Mouse (Mus musculus): Measurements from ENCODE around the gene Qrich1. TPM values are rescaled to one million over a fixed set of nuclear protein-coding genes. Genes with fewer than 3 reads are reported as not detected.

Gene Qrich1
- polyA plus RNA-seq, 1 experiment from 2014 or later, result 119 TPM

- no peaks in the 10 kb centered on the region for H3K27me3 ChIP-seq (ENCODE audit: control insufficient read depth, insufficient read depth, low read length)
- peak; percentile 97 for DNase-seq (ENCODE audit: low spot score)
- peaks cover 42% of the 10 kb centered on the region for H3K36me3 ChIP-seq (replicated peaks; ENCODE audit: control insufficient read depth, insufficient read depth)
- peak within 1 kb of the TSS; percentile 98 for H3K27ac ChIP-seq
- H3K4me2 ChIP-seq (replicated peaks), result peak within 1 kb of the TSS; percentile 93
- H3K9ac ChIP-seq, result peak within 1 kb of the TSS; percentile 90
- ATAC-seq (ENCODE audit: low FRiP score), result peak; percentile 96
- under 1% methylated on average over 69 of the region's 69 CpGs for WGBS
- H3K4me3 ChIP-seq (replicated peaks; ENCODE audit: low read length), result peak within 1 kb of the TSS; percentile 95
- H3K9me3 ChIP-seq (ENCODE audit: control insufficient read depth, low read length), result no peaks in the 10 kb centered on the region
- H3K4me1 ChIP-seq (replicated peaks; ENCODE audit: control insufficient read depth, insufficient read depth, low read length), result peaks cover 22% of the 10 kb centered on the region
Observed at GRCm38 (mm10) chr9:108490559-108491285, 25.9 kb upstream of the Qrich1 start, which contains the start of gene Usp19. TSS of gene Usp19 (plus strand) at chr9:108490602.

DNA sequence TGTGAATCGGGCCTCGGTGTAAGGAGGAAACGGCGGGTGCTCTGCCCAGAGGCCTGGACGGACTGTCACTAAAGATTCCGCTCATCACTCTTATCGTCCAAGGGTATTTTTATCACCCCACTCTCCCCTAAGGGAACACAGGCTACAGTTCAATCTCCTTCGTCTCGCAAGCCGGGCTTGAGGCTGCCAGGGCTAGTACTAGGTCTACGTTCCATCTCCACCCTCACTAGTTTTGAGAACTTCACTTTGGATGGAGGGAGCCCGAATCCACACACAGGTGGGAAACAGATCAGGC lies 25.4 kb upstream of the Qrich1 start:
- Histone ChIP-seq H3K4me3 (replicated peaks; ENCODE audit: low read length) (peak overlapping the region; percentile 95), H3K36me3 (replicated peaks; ENCODE audit: control insufficient read depth, insufficient read depth) (peaks cover 44% of the 10 kb centered on the region), H3K4me2 (replicated peaks) (peak overlapping the region; percentile 93), H3K4me1 (replicated peaks; ENCODE audit: control insufficient read depth, insufficient read depth, low read length) (peaks cover 22% of the 10 kb centered on the region), H3K27ac (peak overlapping the region; percentile 98), H3K9me3 (ENCODE audit: control insufficient read depth, low read length) (no peaks in the 10 kb centered on the region), H3K9ac (peak overlapping the region; percentile 90), H3K27me3 (ENCODE audit: control insufficient read depth, insufficient read depth, low read length) (no peaks in the 10 kb centered on the region)
- 13% methylated on average over 12 of the region's 12 CpGs for WGBS
- ATAC-seq (ENCODE audit: low FRiP score) (no peak), DNase-seq (ENCODE audit: low spot score) (no peak)

DNA sequence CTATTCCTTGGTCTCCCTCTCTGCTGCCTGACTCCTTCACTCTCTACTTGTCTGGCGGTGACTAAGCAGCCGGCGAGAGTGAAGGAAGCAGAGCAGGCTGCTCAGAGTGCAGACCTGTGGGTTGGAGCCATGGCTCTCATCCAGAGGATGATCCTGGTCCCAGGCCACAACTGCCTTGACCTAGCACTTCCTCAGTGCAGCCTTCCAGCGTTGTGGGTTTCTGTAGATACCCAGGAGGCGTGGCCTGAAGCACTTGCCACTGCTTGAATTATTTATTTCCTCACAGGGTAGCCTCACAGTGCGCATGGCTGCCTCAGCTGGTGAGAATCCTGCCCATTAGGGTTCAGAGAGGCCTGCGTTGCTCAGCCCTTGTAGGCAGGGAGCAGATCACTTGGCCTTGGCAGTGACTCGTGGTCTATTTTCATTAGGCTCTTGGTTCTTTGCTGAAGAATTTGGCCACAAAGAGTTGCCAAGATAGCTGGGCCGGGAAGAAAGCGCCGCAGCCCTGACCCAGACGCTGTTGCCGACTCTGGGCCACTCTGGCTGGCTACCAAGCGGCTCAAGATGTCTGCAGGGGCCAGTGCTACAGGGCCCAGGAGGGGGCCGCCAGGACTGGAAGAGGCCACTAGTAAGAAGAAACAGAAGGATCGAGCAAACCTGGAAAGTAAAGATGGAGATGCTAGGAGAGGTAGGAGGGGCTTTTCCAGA lies 24.4 kb upstream of the Qrich1 start:
- Histone ChIP-seq H3K4me1 (replicated peaks; ENCODE audit: control insufficient read depth, insufficient read depth, low read length) (peaks cover 22% of the 10 kb centered on the region), H3K4me3 (replicated peaks; ENCODE audit: low read length) (peak overlapping the region; percentile 95), H3K27me3 (ENCODE audit: control insufficient read depth, insufficient read depth, low read length) (no peaks in the 10 kb centered on the region), H3K4me2 (replicated peaks) (peak overlapping the region; percentile 93), H3K27ac (no peak overlapping the region), H3K36me3 (replicated peaks; ENCODE audit: control insufficient read depth, insufficient read depth) (peaks cover 54% of the 10 kb centered on the region), H3K9ac (0 out of 2 replicates have a peak overlapping the region, but pooled peaks have one; percentile 90), H3K9me3 (ENCODE audit: control insufficient read depth, low read length) (no peaks in the 10 kb centered on the region)
- 86% methylated on average over 16 of the region's 16 CpGs for WGBS
- ATAC-seq (ENCODE audit: low FRiP score) (no peak), DNase-seq (ENCODE audit: low spot score) (no peak)

DNA sequence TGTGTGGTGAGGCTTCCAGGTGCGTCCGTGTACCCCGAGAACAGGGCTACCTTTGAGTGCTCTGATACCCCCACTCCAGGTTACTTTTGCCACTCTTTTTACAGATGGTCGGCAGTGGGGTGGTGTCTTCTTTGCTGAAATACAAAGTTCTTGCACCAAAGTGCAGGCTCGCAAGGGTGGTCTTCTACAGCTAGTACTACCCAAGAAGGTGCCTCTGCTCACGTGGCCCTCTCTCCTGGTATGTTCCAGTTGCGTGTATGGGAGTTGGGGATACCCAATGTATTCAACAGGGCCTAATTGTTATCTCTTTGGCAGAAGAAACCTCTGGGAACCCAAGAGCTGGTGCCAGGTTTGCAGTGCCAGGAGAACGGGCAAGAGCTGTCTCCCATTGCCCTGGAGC lies 23.4 kb upstream of the Qrich1 start:
- Histone ChIP-seq H3K9ac (no peak overlapping the region), H3K4me1 (replicated peaks; ENCODE audit: control insufficient read depth, insufficient read depth, low read length) (peaks cover 22% of the 10 kb centered on the region), H3K36me3 (replicated peaks; ENCODE audit: control insufficient read depth, insufficient read depth) (peaks cover 64% of the 10 kb centered on the region), H3K9me3 (ENCODE audit: control insufficient read depth, low read length) (no peaks in the 10 kb centered on the region), H3K4me3 (replicated peaks; ENCODE audit: low read length) (no peak overlapping the region), H3K27me3 (ENCODE audit: control insufficient read depth, insufficient read depth, low read length) (no peaks in the 10 kb centered on the region), H3K27ac (no peak overlapping the region), H3K4me2 (replicated peaks) (no peak overlapping the region)
- ATAC-seq (ENCODE audit: low FRiP score), result no peak
- WGBS, result 97% methylated on average over 8 of the region's 8 CpGs
- DNase-seq (ENCODE audit: low spot score), result no peak

GRCm38 (mm10) chr9:108494146-108494825 lies 22.3 kb upstream of the Qrich1 start:
- Histone ChIP-seq H3K27me3 (ENCODE audit: control insufficient read depth, insufficient read depth, low read length) (no peaks in the 10 kb centered on the region), H3K36me3 (replicated peaks; ENCODE audit: control insufficient read depth, insufficient read depth) (peaks cover 75% of the 10 kb centered on the region), H3K27ac (no peak overlapping the region), H3K4me3 (replicated peaks; ENCODE audit: low read length) (no peak overlapping the region), H3K4me2 (replicated peaks) (no peak overlapping the region), H3K9me3 (ENCODE audit: control insufficient read depth, low read length) (no peaks in the 10 kb centered on the region), H3K4me1 (replicated peaks; ENCODE audit: control insufficient read depth, insufficient read depth, low read length) (peaks cover 22% of the 10 kb centered on the region), H3K9ac (no peak overlapping the region)
- WGBS, result 96% methylated on average over 19 of the region's 19 CpGs
- ATAC-seq (ENCODE audit: low FRiP score) (no peak), DNase-seq (ENCODE audit: low spot score) (no peak)

- Histone ChIP-seq H3K27me3 (ENCODE audit: control insufficient read depth, insufficient read depth, low read length) (no peaks in the 10 kb centered on the region), H3K9me3 (ENCODE audit: control insufficient read depth, low read length) (no peaks in the 10 kb centered on the region), H3K4me3 (replicated peaks; ENCODE audit: low read length) (no peak overlapping the region), H3K4me1 (replicated peaks; ENCODE audit: control insufficient read depth, insufficient read depth, low read length) (peaks cover 19% of the 10 kb centered on the region), H3K36me3 (replicated peaks; ENCODE audit: control insufficient read depth, insufficient read depth) (peaks cover 81% of the 10 kb centered on the region), H3K9ac (no peak overlapping the region), H3K4me2 (replicated peaks) (no peak overlapping the region), H3K27ac (no peak overlapping the region)
- DNase-seq (ENCODE audit: low spot score) (no peak), ATAC-seq (ENCODE audit: low FRiP score) (no peak)
- 89% methylated on average over 10 of the region's 10 CpGs for WGBS
Observed at GRCm38 (mm10) chr9:108494905-108495304, 21.7 kb upstream of the Qrich1 start.

- 95% methylated on average over 7 of the region's 7 CpGs for WGBS
- ATAC-seq (ENCODE audit: low FRiP score), result no peak
- H3K9me3 ChIP-seq (ENCODE audit: control insufficient read depth, low read length), result no peaks in the 10 kb centered on the region
Observed at GRCm38 (mm10) chr9:108499231-108499630, 17.4 kb upstream of the Qrich1 start.

DNA sequence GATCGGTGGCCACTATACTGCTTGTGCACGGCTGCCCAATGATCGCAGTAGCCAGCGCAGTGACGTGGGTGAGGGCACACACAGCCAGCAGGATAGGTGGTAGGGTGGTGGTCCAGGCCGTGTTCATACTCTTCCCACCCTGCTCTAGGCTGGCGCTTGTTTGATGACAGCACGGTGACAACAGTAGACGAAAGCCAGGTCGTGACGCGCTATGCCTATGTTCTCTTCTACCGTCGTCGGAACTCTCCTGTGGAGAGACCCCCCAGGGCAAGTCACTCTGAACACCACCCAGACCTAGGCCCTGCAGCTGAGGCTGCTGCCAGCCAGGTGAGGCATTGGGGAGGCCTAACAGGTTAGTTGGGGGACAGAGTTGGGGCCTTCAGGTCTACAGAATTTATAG lies 16.7 kb upstream of the Qrich1 start:
- H3K27ac ChIP-seq, result no peak overlapping the region
- 96% methylated on average over 15 of the region's 15 CpGs for WGBS
- H3K4me2 ChIP-seq (replicated peaks), result no peak overlapping the region
- no peak overlapping the region for H3K9ac ChIP-seq
- ATAC-seq (ENCODE audit: low FRiP score), result no peak
- H3K4me3 ChIP-seq (replicated peaks; ENCODE audit: low read length), result no peak overlapping the region
- DNase-seq (ENCODE audit: low spot score), result no peak
- peaks cover 87% of the 10 kb centered on the region for H3K36me3 ChIP-seq (replicated peaks; ENCODE audit: control insufficient read depth, insufficient read depth)
- no peaks in the 10 kb centered on the region for H3K9me3 ChIP-seq (ENCODE audit: control insufficient read depth, low read length)
- H3K4me1 ChIP-seq (replicated peaks; ENCODE audit: control insufficient read depth, insufficient read depth, low read length), result no peaks in the 10 kb centered on the region
- H3K27me3 ChIP-seq (ENCODE audit: control insufficient read depth, insufficient read depth, low read length), result no peaks in the 10 kb centered on the region

More at GRCm38 (mm10) chr9:108499231-108499630, 17.4 kb upstream of the Qrich1 start:
- DNase-seq (ENCODE audit: low spot score), result no peak
- Histone ChIP-seq H3K27me3 (ENCODE audit: control insufficient read depth, insufficient read depth, low read length) (no peaks in the 10 kb centered on the region), H3K4me1 (replicated peaks; ENCODE audit: control insufficient read depth, insufficient read depth, low read length) (no peaks in the 10 kb centered on the region), H3K36me3 (replicated peaks; ENCODE audit: control insufficient read depth, insufficient read depth) (peaks cover 94% of the 10 kb centered on the region), H3K27ac (no peak overlapping the region), H3K9ac (no peak overlapping the region), H3K4me2 (replicated peaks) (no peak overlapping the region), H3K4me3 (replicated peaks; ENCODE audit: low read length) (no peak overlapping the region)

DNA sequence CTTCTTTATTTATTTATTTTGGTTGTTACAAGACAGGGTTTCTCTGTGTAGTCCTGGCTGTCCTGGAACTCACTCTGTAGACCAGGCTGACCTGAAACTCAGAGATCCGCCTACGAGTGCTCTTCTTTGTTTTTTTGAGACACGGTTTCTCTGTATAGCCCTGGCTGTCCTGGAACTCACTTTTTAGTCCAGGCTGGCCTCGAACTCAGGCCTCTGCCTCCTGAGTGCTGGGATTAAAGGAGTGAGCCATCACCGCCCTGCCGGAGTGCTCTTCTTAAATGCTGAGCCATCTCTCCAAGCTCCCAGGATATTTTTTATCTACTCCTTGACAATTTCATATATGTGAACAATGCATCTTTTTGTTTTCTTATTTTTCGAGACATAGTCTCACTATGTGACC lies 9.7 kb upstream of the Qrich1 start:
- Histone ChIP-seq H3K27ac (no peak overlapping the region; the same call in 1 of the 2 replicates), H3K9ac (no peak overlapping the region), H3K27me3 (ENCODE audit: control insufficient read depth, insufficient read depth, low read length) (no peaks in the 10 kb centered on the region), H3K4me3 (replicated peaks; ENCODE audit: low read length) (no peak overlapping the region; the same call in 1 of the 2 replicates), H3K4me2 (replicated peaks) (peak overlapping the region; percentile 96), H3K4me1 (replicated peaks; ENCODE audit: control insufficient read depth, insufficient read depth, low read length) (peaks cover 13% of the 10 kb centered on the region), H3K36me3 (replicated peaks; ENCODE audit: control insufficient read depth, insufficient read depth) (peaks cover 41% of the 10 kb centered on the region), H3K9me3 (ENCODE audit: control insufficient read depth, low read length) (no peaks in the 10 kb centered on the region)
- WGBS, result 90% methylated on average over 7 of the region's 7 CpGs
- DNase-seq (ENCODE audit: low spot score), result no peak
- no peak for ATAC-seq (ENCODE audit: low FRiP score)
